Mouse (Mus musculus) neural tube, embryonic 11.5 days (tissue): ENCODE measurements around the gene Bcl2l11. TPM values are rescaled to one million over a fixed set of nuclear protein-coding genes. Genes with fewer than 3 reads are reported as not detected.

Experiments
- ATAC-seq: fragments of 200-750 bp; cut with Nextera tagmentation; 2 replicates; pipeline ENCODE4 v1.8.0; 2017; ENCODE audit warnings: moderate number of reproducible peaks, mild to moderate bottlenecking, moderate TSS enrichment, moderate library complexity; ENCODE audit not compliant: insufficient read depth, low FRiP score, low TSS enrichment
- DNase-seq: peaks from one replicate; pipeline ENCODE4 v3.0.0-alpha.2; 2015; ENCODE audit warnings: low spot score
- H3K27ac ChIP-seq: fragments of 300-500 bp; sonication (generic); 2 replicates; pipeline ENCODE4 v1.5.1; 2014; ENCODE audit warnings: low read depth, mild to moderate bottlenecking, low read length
- H3K27me3 ChIP-seq: fragments of 300-500 bp; sonication (generic); 2 replicates; pipeline ENCODE4 v1.6.1; 2014; ENCODE audit warnings: mild to moderate bottlenecking, low read length, mixed read lengths; ENCODE audit not compliant: control insufficient read depth, insufficient read depth
- H3K36me3 ChIP-seq: fragments of 300-500 bp; sonication (generic); 2 replicates; pipeline ENCODE4 v1.6.1; 2014; ENCODE audit warnings: mild to moderate bottlenecking, low read length, moderate library complexity, mixed read lengths; ENCODE audit not compliant: control insufficient read depth, insufficient read depth
- H3K4me1 ChIP-seq: fragments of 300-500 bp; sonication (generic); 2 replicates; pipeline ENCODE4 v1.6.1; 2014; ENCODE audit warnings: low read length, mixed read lengths; ENCODE audit not compliant: control insufficient read depth, insufficient read depth
- H3K4me2 ChIP-seq: fragments of 300-500 bp; sonication (generic); 2 replicates; pipeline ENCODE4 v1.6.1; 2014; ENCODE audit warnings: low read depth, mild to moderate bottlenecking, moderate library complexity
- H3K4me3 ChIP-seq: fragments of 300-500 bp; sonication (generic); 2 replicates; pipeline ENCODE4 v1.5.1; 2014; ENCODE audit warnings: low read depth, low read length
- H3K9ac ChIP-seq: fragments of 300-500 bp; sonication (generic); 2 replicates; pipeline ENCODE4 v1.6.1; 2014; ENCODE audit warnings: mild to moderate bottlenecking, low read length
- H3K9me3 ChIP-seq: fragments of 300-500 bp; sonication (generic); 2 replicates; pipeline ENCODE4 v1.6.1; 2016; ENCODE audit warnings: low read length; ENCODE audit not compliant: control insufficient read depth
- WGBS: fragments of 180-500 bp; shearing (Covaris S2); extraction: QIAGEN DNeasy Blood & Tissue Kit; methylation state at CpG from one replicate; pipeline ENCODE4 v1.1.7; 2014; 5-methylcytosine and 5-hydroxymethylcytosine counted together
- polyA plus RNA-seq: library from polyadenylated mRNA; unstranded; fragments of >200 nt; fragmentation: Nextera tagmentation; extraction: Ambion mirVana; gene quantifications from 2 replicates; pipeline ENCODE4 v1.2.1, GENCODE M21; 2014

The Bcl2l11 gene
- polyA plus RNA-seq, 1 experiment from 2014 or later = 19.5 TPM

DNA sequence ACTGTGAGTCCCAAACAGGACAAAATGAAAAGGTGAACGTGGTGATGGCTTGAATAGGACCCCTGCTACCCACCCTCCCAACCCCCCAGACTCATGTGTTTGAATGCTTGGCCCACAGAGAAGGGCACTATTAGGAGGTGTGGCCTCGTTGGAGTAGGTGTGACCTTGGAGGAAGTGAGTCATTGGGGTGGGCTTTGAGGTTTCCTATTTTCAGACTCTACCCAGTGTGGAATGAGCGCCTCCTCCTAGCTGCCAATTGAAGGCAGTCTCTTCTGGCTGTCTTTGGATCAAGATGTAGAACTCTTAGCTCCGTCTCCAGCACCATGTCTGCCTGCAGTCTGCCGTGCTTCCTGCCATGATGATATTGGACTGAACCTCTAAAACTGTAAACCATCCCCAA is 64.4 kb downstream of the Bcl2l11 start:
- no peaks in the 10 kb centered on the region for H3K27me3 ChIP-seq
- no peak overlapping the region for H3K4me2 ChIP-seq
- no peak for ATAC-seq
- no peak overlapping the region for H3K9ac ChIP-seq
- no peaks in the 10 kb centered on the region for H3K9me3 ChIP-seq
- 72% methylated on average over 5 of the region's 5 CpGs for WGBS
- H3K4me3 ChIP-seq = no peak overlapping the region
- no peak for DNase-seq
- H3K4me1 ChIP-seq = no peaks in the 10 kb centered on the region
- H3K27ac ChIP-seq = no peak overlapping the region
- H3K36me3 ChIP-seq = no peaks in the 10 kb centered on the region

- H3K4me2 ChIP-seq = no peak overlapping the region
- no peaks in the 10 kb centered on the region for H3K27me3 ChIP-seq
- no peak overlapping the region for H3K27ac ChIP-seq
- H3K4me1 ChIP-seq = no peaks in the 10 kb centered on the region
- DNase-seq (no peak), ATAC-seq (no peak)
- no peak overlapping the region for H3K9ac ChIP-seq
- H3K36me3 ChIP-seq = no peaks in the 10 kb centered on the region
- H3K4me3 ChIP-seq = no peak overlapping the region
- 73% methylated on average over 4 of the region's 4 CpGs for WGBS
- H3K9me3 ChIP-seq = no peaks in the 10 kb centered on the region
These were observed 67.6 kb downstream of the Bcl2l11 start for GRCm38 (mm10) chr2:128193411-128193810.

DNA sequence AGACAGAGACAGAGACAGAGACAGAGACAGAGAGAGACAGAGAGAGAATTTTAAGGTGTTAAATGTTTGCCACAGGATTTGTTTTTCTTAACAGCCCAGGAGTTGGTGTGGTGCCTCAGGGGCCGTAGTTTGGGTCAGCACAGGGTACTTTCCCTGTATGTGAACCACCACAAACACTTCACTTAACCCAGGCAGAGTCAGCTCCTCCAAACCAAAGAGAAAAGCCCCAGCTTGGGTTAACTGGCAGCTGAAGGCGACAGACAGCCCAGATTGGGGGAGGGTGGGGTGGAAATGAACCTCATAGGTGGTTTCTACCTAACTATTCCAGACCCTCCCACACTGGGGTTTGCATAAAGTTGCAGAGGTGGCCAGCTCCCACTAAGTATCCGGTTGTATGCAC is 71.5 kb downstream of the Bcl2l11 start:
- H3K27ac ChIP-seq = no peak overlapping the region
- no peaks in the 10 kb centered on the region for H3K36me3 ChIP-seq
- no peaks in the 10 kb centered on the region for H3K27me3 ChIP-seq
- H3K9me3 ChIP-seq = no peaks in the 10 kb centered on the region
- no peaks in the 10 kb centered on the region for H3K4me1 ChIP-seq
- no peak for DNase-seq
- no peak overlapping the region for H3K9ac ChIP-seq
- WGBS = 87% methylated on average over 3 of the region's 3 CpGs
- no peak overlapping the region for H3K4me3 ChIP-seq
- H3K4me2 ChIP-seq = no peak overlapping the region
- ATAC-seq = no peak

- Histone ChIP-seq H3K4me2 (no peak overlapping the region), H3K9ac (no peak overlapping the region), H3K4me1 (no peaks in the 10 kb centered on the region), H3K27ac (no peak overlapping the region), H3K4me3 (no peak overlapping the region), H3K36me3 (no peaks in the 10 kb centered on the region), H3K9me3 (no peaks in the 10 kb centered on the region), H3K27me3 (no peaks in the 10 kb centered on the region)
- DNase-seq = no peak
- ATAC-seq = no peak
- WGBS = 86% methylated on average over 3 of the region's 3 CpGs
These were observed 77.3 kb downstream of the Bcl2l11 start for GRCm38 (mm10) chr2:128203147-128203546.

GRCm38 (mm10) chr2:128203749-128204405 is 78.0 kb downstream of the Bcl2l11 start:
- WGBS = 87% methylated on average over 6 of the region's 6 CpGs
- DNase-seq (no peak), ATAC-seq (no peak)
- Histone ChIP-seq H3K27ac (no peak overlapping the region), H3K4me1 (no peaks in the 10 kb centered on the region), H3K4me2 (no peak overlapping the region), H3K27me3 (no peaks in the 10 kb centered on the region), H3K36me3 (no peaks in the 10 kb centered on the region), H3K9me3 (no peaks in the 10 kb centered on the region), H3K4me3 (no peak overlapping the region), H3K9ac (no peak overlapping the region)

- no peak overlapping the region for H3K4me3 ChIP-seq
- no peaks in the 10 kb centered on the region for H3K36me3 ChIP-seq
- no peaks in the 10 kb centered on the region for H3K9me3 ChIP-seq
- no peak overlapping the region for H3K4me2 ChIP-seq
- ATAC-seq (no peak), DNase-seq (no peak)
- H3K4me1 ChIP-seq = peaks cover 12% of the 10 kb centered on the region; the same call in 1 of the 2 replicates
- H3K27me3 ChIP-seq = no peaks in the 10 kb centered on the region
- H3K9ac ChIP-seq = no peak overlapping the region
- 76% methylated on average over 1 of the region's 1 CpGs for WGBS
- H3K27ac ChIP-seq = no peak overlapping the region
These were observed 82.7 kb downstream of the Bcl2l11 start for GRCm38 (mm10) chr2:128208541-128208940.

GRCm38 (mm10) chr2:128209841-128210329 is 84.0 kb downstream of the Bcl2l11 start:
- WGBS = 72% methylated on average over 2 of the region's 2 CpGs
- no peak for ATAC-seq

GRCm38 (mm10) chr2:128210376-128210775 is 84.5 kb downstream of the Bcl2l11 start:
- DNase-seq (no peak), ATAC-seq (no peak)
- no peak overlapping the region for H3K9ac ChIP-seq
- H3K27ac ChIP-seq = no peak overlapping the region
- no peak overlapping the region for H3K4me3 ChIP-seq
- peaks cover 12% of the 10 kb centered on the region; the same call in 1 of the 2 replicates for H3K4me1 ChIP-seq
- H3K4me2 ChIP-seq = no peak overlapping the region
- WGBS = 50% methylated on average over 9 of the region's 9 CpGs
- no peaks in the 10 kb centered on the region for H3K9me3 ChIP-seq
- H3K36me3 ChIP-seq = no peaks in the 10 kb centered on the region
- no peaks in the 10 kb centered on the region for H3K27me3 ChIP-seq

More at GRCm38 (mm10) chr2:128209841-128210329, 84.0 kb downstream of the Bcl2l11 start:
- Histone ChIP-seq H3K4me1 (peaks cover 12% of the 10 kb centered on the region; the same call in 1 of the 2 replicates), H3K9ac (no peak overlapping the region), H3K27ac (no peak overlapping the region), H3K9me3 (no peaks in the 10 kb centered on the region), H3K36me3 (no peaks in the 10 kb centered on the region), H3K27me3 (no peaks in the 10 kb centered on the region), H3K4me2 (no peak overlapping the region), H3K4me3 (no peak overlapping the region)
- DNase-seq = no peak
